Mouse (Mus musculus): ENCODE data around the gene Usp20. TPM values are rescaled to one million over a fixed set of nuclear protein-coding genes. Genes with fewer than 3 reads are reported as not detected.
"Not testable (repeated sequence)": the region's sequence is repeated elsewhere in the genome, so short reads cannot be mapped to it uniquely, and the experiment has no call there.

The Usp20 gene
- polyA plus RNA-seq (2016; fragmentation: Nextera tagmentation; extraction: Ambion mirVana): 33.7 and 35.1 TPM in 2 replicates

- H3K9me3 ChIP-seq: no peaks in the 10 kb centered on the region
- no peaks in the 10 kb centered on the region for H3K27me3 ChIP-seq
- WGBS: under 1% methylated on average over 65 of the region's 66 CpGs
- ATAC-seq (ENCODE audit: low FRiP score, low read depth): peak; percentile 98
- peaks cover 17% of the 10 kb centered on the region for H3K4me1 ChIP-seq
- H3K4me2 ChIP-seq (replicated peaks): peak within 1 kb of the TSS; percentile 77
- H3K27ac ChIP-seq (replicated peaks): peak within 1 kb of the TSS; percentile 63
- peaks cover 25% of the 10 kb centered on the region for H3K36me3 ChIP-seq
- H3K9ac ChIP-seq (replicated peaks): peak within 1 kb of the TSS; percentile 77
- H3K4me3 ChIP-seq: peak within 1 kb of the TSS; percentile 60
These were observed at the start of gene Usp20, which contains the start of gene BC005624 for GRCm38 (mm10) chr2:30981790-30982513. Gene Usp20 (plus strand): TSS chr2:30982279. Gene BC005624 (minus strand): TSS chr2:30982201.

- no peak overlapping the region for H3K4me2 ChIP-seq (replicated peaks)
- no peak overlapping the region for H3K9ac ChIP-seq (replicated peaks)
- no peaks in the 10 kb centered on the region; the same call in 1 of the 2 replicates for H3K27me3 ChIP-seq
- no peak overlapping the region; the same call in 1 of the 2 replicates for H3K27ac ChIP-seq (replicated peaks)
- H3K36me3 ChIP-seq: no peaks in the 10 kb centered on the region
- no peaks in the 10 kb centered on the region for H3K9me3 ChIP-seq
- H3K4me1 ChIP-seq: peaks cover 10% of the 10 kb centered on the region
- no peak for ATAC-seq (ENCODE audit: low FRiP score, low read depth)
- WGBS: 62% methylated on average over 6 of the region's 6 CpGs
- no peak overlapping the region for H3K4me3 ChIP-seq
These were observed 49.0 kb upstream of the Usp20 start for GRCm38 (mm10) chr2:30933032-30933431.

GRCm38 (mm10) chr2:30933917-30934450, 48.1 kb upstream of the Usp20 start:
- H3K27ac ChIP-seq (replicated peaks): no peak overlapping the region
- H3K27me3 ChIP-seq: no peaks in the 10 kb centered on the region; the same call in 1 of the 2 replicates
- no peaks in the 10 kb centered on the region for H3K9me3 ChIP-seq
- ATAC-seq (ENCODE audit: low FRiP score, low read depth): no peak
- WGBS: 23% methylated on average over 7 of the region's 7 CpGs
- no peak overlapping the region for H3K9ac ChIP-seq (replicated peaks)
- H3K4me1 ChIP-seq: peaks cover 9% of the 10 kb centered on the region
- H3K4me2 ChIP-seq (replicated peaks): no peak overlapping the region
- no peak overlapping the region for H3K4me3 ChIP-seq
- H3K36me3 ChIP-seq: no peaks in the 10 kb centered on the region

- Histone ChIP-seq H3K4me1 (no peaks in the 10 kb centered on the region), H3K27me3 (no peaks in the 10 kb centered on the region; the same call in 1 of the 2 replicates), H3K9ac (replicated peaks) (no peak overlapping the region), H3K27ac (replicated peaks) (no peak overlapping the region), H3K4me2 (replicated peaks) (no peak overlapping the region), H3K36me3 (no peaks in the 10 kb centered on the region), H3K9me3 (no peaks in the 10 kb centered on the region), H3K4me3 (no peak overlapping the region)
- WGBS: 77% methylated on average over 3 of the region's 3 CpGs
- ATAC-seq (ENCODE audit: low FRiP score, low read depth): no peak
These were observed 45.3 kb upstream of the Usp20 start for GRCm38 (mm10) chr2:30936808-30937207.

GRCm38 (mm10) chr2:30937731-30938130, 44.3 kb upstream of the Usp20 start:
- WGBS: 87% methylated on average over 8 of the region's 8 CpGs
- no peaks in the 10 kb centered on the region for H3K36me3 ChIP-seq
- H3K27ac ChIP-seq (replicated peaks): no peak overlapping the region
- no peaks in the 10 kb centered on the region for H3K9me3 ChIP-seq
- no peak for ATAC-seq (ENCODE audit: low FRiP score, low read depth)
- H3K27me3 ChIP-seq: peaks cover under 1% of the 10 kb centered on the region; the same call in 1 of the 2 replicates
- no peak overlapping the region for H3K9ac ChIP-seq (replicated peaks)
- no peak overlapping the region for H3K4me3 ChIP-seq
- H3K4me2 ChIP-seq (replicated peaks): no peak overlapping the region
- H3K4me1 ChIP-seq: no peaks in the 10 kb centered on the region

- H3K4me1 ChIP-seq: no peaks in the 10 kb centered on the region
- no peak overlapping the region for H3K4me3 ChIP-seq
- H3K9ac ChIP-seq (replicated peaks): no peak overlapping the region
- 46% methylated on average over 4 of the region's 4 CpGs for WGBS
- ATAC-seq (ENCODE audit: low FRiP score, low read depth): no peak
- no peak overlapping the region for H3K4me2 ChIP-seq (replicated peaks)
- H3K36me3 ChIP-seq: no peaks in the 10 kb centered on the region
- H3K27me3 ChIP-seq: peaks cover 6% of the 10 kb centered on the region; the same call in 1 of the 2 replicates
- no peak overlapping the region for H3K27ac ChIP-seq (replicated peaks)
- no peaks in the 10 kb centered on the region for H3K9me3 ChIP-seq
These were observed 43.5 kb upstream of the Usp20 start for GRCm38 (mm10) chr2:30938574-30938991.

GRCm38 (mm10) chr2:30941586-30941985, 40.5 kb upstream of the Usp20 start:
- Histone ChIP-seq H3K27me3 (peaks cover 6% of the 10 kb centered on the region; the same call in 1 of the 2 replicates), H3K9me3 (no peaks in the 10 kb centered on the region), H3K4me1 (no peaks in the 10 kb centered on the region), H3K4me3 (no peak overlapping the region), H3K4me2 (replicated peaks) (no peak overlapping the region), H3K36me3 (no peaks in the 10 kb centered on the region), H3K9ac (replicated peaks) (no peak overlapping the region), H3K27ac (replicated peaks) (no peak overlapping the region)
- no peak for ATAC-seq (ENCODE audit: low FRiP score, low read depth)
- WGBS: 94% methylated on average over 5 of the region's 5 CpGs

GRCm38 (mm10) chr2:30942116-30942515, 40.0 kb upstream of the Usp20 start:
- H3K4me1 ChIP-seq; H3K9me3 ChIP-seq; H3K27ac ChIP-seq (replicated peaks); H3K9ac ChIP-seq (replicated peaks); H3K36me3 ChIP-seq; H3K4me3 ChIP-seq; H3K27me3 ChIP-seq; H3K4me2 ChIP-seq (replicated peaks); ATAC-seq (ENCODE audit: low FRiP score, low read depth): not testable (repeated sequence)
- WGBS: 61% methylated on average over 7 of the region's 7 CpGs

- no peaks in the 10 kb centered on the region for H3K9me3 ChIP-seq
- ATAC-seq (ENCODE audit: low FRiP score, low read depth): no peak
- H3K36me3 ChIP-seq: no peaks in the 10 kb centered on the region
- H3K27ac ChIP-seq (replicated peaks): no peak overlapping the region
- no peak overlapping the region for H3K9ac ChIP-seq (replicated peaks)
- peaks cover 6% of the 10 kb centered on the region; the same call in 1 of the 2 replicates for H3K27me3 ChIP-seq
- H3K4me1 ChIP-seq: no peaks in the 10 kb centered on the region
- H3K4me2 ChIP-seq (replicated peaks): peak overlapping the region; percentile 36
- no peak overlapping the region for H3K4me3 ChIP-seq
- whole genome bisulfite sequencing: 28% methylated on average over 16 of the region's 16 CpGs
These were observed 39.5 kb upstream of the Usp20 start for GRCm38 (mm10) chr2:30942603-30943011.

GRCm38 (mm10) chr2:30952457-30952823, 29.6 kb upstream of the Usp20 start:
- 29% methylated on average over 5 of the region's 5 CpGs for WGBS
- no peak; the same call in 1 of the 2 replicates for ATAC-seq (ENCODE audit: low FRiP score, low read depth)
- H3K4me1 ChIP-seq: peaks cover 27% of the 10 kb centered on the region
- no peak overlapping the region; the same call in 1 of the 2 replicates for H3K9ac ChIP-seq (replicated peaks)
- peak overlapping the region; percentile 95 for H3K4me3 ChIP-seq
- H3K36me3 ChIP-seq: peaks cover 26% of the 10 kb centered on the region
- no peaks in the 10 kb centered on the region for H3K9me3 ChIP-seq
- H3K27ac ChIP-seq (replicated peaks): peak overlapping the region; percentile 83
- peak overlapping the region; percentile 92 for H3K4me2 ChIP-seq (replicated peaks)
- no peaks in the 10 kb centered on the region for H3K27me3 ChIP-seq

GRCm38 (mm10) chr2:30952824-30953490, 29.1 kb upstream of the Usp20 start, which contains the start of gene Tor1b:
Gene Tor1b (plus strand): TSS chr2:30952959.
- H3K9me3 ChIP-seq: no peaks in the 10 kb centered on the region
- under 1% methylated on average over 58 of the region's 60 CpGs for WGBS
- peak within 1 kb of the TSS; percentile 92 for H3K9ac ChIP-seq (replicated peaks)
- peak; percentile 88 for ATAC-seq (ENCODE audit: low FRiP score, low read depth)
- peaks cover 27% of the 10 kb centered on the region for H3K4me1 ChIP-seq
- H3K36me3 ChIP-seq: peaks cover 32% of the 10 kb centered on the region
- peak within 1 kb of the TSS; percentile 92 for H3K4me2 ChIP-seq (replicated peaks)
- no peaks in the 10 kb centered on the region for H3K27me3 ChIP-seq
- peak within 1 kb of the TSS; percentile 95 for H3K4me3 ChIP-seq
- H3K27ac ChIP-seq (replicated peaks): peak within 1 kb of the TSS; percentile 83

- peak overlapping the region; percentile 92 for H3K4me2 ChIP-seq (replicated peaks)
- H3K4me3 ChIP-seq: peak overlapping the region; percentile 95; the same call in 1 of the 2 replicates
- no peak overlapping the region for H3K27ac ChIP-seq (replicated peaks)
- peaks cover 27% of the 10 kb centered on the region for H3K4me1 ChIP-seq
- 85% methylated on average over 6 of the region's 6 CpGs for WGBS
- peaks cover 50% of the 10 kb centered on the region for H3K36me3 ChIP-seq
- no peaks in the 10 kb centered on the region for H3K9me3 ChIP-seq
- no peaks in the 10 kb centered on the region for H3K27me3 ChIP-seq
- ATAC-seq (ENCODE audit: low FRiP score, low read depth): no peak
- peak overlapping the region; percentile 92; the same call in 1 of the 2 replicates for H3K9ac ChIP-seq (replicated peaks)
These were observed 27.3 kb upstream of the Usp20 start for GRCm38 (mm10) chr2:30954797-30955196.

Measured in midbrain, embryonic 12.5 days (tissue).